Mouse (Mus musculus): Measurements from ENCODE around the gene Gpr137c.

Gene Gpr137c

DNA sequence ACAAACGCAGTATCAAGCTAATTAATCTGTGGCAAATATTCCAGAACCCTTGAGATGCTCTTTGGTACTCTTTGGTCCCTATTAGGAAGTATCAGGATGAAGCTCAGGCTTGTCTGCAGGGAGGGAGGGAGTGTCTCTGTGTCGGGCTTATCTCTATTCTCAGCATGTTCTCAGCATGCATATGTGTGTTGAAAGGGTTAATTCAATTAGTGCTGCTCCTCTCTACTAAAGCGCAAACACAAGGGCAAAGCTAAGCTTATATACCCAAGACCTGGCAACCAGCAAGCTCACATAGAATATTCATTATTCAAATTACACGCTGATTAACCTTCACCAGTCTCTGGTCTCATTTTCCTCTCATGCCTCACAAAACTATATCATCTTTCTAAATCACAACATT lies 84.4 kb downstream of the Gpr137c start:
- DNase-seq = no peak

DNA sequence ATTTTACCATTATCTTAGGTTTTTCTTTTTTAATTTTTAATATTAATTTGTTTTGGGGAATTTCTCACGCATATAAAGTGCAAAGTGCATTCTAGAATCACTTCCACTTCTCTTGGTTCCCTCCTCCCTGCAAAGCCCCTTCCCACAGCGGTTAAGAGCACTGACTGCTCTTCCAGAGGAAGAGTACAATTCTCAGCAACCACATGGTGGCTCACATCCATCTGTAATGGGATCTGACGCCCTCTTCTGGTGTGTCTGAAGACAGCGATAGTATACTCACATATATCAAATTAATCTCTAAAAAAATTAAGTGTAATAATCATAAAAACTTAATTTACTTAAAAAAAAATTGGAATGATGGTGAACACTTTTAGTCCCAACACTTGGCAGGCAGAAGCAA lies 84.9 kb downstream of the Gpr137c start:
- no peak for DNase-seq

DNA sequence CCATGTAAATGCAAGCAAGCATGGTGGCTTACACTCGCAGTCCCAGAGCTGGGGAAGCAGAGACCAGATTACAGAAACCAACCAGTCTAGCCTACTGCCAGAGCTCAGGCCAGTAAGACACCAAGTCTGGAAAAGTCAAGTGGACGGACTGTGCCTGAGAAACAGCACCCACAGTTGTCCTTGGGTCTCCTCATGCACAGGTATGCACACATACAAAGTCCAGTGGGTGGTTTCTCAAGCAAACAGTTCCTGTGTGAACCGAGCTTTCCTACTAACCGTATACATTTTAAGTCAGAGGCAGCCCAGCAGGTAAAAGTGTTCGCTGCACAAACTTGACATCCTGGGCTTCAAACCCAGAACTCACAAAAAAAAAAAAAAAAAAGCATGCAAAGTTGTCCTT lies 86.3 kb downstream of the Gpr137c start:
- DNase-seq = no peak

DNA sequence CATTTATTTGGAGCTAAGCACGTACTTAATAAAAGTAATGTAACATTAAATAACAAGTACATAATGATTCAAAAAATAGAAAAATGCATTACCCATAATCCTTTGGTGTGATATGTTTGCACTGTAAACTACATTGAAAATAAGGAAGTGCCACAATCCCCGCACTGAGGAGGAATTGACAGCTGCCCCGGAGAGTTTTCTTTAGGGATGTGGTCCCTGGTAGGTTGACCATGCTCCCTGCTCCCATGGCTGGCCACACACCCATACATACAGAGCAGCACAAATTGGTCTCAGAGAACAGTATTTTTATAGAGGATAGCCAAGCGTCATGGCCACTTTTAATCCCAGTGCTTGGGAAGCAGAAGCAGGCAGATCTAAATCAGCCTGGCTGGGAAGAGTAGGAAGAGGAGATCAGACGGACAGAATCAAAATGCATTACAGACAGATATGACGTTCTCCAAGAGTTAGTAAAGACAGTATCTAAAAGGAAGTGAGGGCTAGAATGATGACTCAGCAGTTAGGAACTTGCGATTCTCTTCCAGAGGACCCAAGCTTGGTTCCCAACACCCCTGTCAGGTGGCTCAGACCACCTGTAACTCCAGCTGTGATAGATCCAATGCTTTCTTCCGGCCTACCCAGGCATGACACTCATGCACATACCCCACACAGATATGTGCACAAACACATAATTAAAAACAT lies 88.3 kb downstream of the Gpr137c start:
- no peak for DNase-seq

DNA sequence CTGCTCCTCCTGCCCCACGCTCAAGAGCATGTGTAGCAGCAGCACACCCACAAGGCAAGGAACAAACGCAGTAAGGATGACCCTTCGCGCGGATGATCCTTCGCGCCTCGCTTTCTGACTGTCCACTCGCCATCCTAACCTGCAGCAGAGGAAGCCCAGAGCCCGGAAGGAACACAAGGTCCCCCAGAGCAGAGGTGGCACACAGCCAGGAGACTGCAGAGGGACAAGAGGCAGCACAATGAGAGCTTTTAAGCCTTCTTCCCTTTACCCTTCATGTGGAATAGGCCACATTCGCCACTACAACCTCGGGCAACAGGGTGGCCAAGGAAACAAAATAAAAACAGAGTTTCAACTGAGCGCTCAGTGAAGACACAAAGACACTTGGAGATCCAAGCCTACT lies 90.1 kb downstream of the Gpr137c start:
- peak; percentile 50 for DNase-seq

DNA sequence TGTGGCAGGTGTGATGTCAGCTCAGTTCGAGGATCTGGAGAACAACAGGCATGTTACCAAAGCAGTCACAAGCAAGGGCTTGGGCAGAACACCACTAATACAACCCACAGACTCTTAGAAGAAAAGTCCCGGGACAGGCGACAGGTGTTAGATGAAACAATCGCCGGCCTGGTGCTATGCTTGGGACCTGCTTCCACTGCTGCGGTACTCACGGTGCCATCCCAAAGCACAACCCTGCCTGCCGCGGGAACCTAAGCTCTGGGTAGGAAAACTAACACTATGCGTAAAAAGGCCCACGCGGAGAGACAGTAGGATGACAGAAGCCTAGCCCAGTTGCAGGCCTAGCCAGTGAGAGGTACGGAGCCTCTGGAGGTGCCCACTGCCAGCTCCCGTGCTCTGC lies 90.6 kb downstream of the Gpr137c start:
- no peak for DNase-seq

DNA sequence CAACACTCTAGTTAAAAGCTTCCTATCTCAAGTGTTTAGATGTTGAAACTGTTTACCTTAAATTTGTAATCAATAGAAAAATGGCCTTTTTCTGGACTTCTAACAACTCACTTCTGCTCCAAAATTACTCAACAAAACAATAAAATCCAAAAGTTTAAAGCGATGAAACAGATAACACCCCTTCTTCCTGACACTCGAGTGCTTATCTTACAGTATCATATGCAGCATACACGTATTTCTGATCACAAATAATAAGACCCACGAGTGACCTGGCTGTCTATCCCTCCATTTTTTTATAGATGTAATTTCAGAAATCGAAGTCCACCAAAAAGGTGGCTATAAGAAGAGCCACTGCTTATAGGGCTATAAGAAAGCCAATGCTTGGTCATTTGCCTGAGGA lies 97.4 kb downstream of the Gpr137c start:
- DNase-seq = no peak

DNA sequence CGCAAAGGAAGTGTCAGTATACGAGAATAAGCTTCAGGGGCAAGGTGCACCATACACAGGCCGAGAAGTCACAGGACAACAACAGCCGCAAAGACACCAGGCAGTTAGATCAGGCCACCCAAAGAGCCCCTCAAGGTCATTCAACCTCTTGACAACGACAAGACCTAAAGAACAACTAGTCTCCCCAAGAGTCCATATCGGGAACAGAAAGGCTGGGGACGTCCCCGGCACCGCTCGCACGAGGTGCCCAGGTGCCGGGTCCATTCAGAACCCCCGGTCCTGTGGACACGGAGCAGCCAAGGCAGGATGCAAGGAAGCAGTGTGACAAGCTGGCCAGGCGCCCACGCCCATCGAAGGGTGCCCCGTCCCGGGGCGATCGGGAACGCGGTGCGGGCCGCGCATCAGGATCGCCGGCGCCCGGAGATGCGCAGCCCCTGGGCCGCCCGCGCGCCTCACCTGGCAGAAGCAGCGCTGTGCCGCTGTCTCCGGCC lies 98.4 kb downstream of the Gpr137c start:
- no peak for DNase-seq

DNA sequence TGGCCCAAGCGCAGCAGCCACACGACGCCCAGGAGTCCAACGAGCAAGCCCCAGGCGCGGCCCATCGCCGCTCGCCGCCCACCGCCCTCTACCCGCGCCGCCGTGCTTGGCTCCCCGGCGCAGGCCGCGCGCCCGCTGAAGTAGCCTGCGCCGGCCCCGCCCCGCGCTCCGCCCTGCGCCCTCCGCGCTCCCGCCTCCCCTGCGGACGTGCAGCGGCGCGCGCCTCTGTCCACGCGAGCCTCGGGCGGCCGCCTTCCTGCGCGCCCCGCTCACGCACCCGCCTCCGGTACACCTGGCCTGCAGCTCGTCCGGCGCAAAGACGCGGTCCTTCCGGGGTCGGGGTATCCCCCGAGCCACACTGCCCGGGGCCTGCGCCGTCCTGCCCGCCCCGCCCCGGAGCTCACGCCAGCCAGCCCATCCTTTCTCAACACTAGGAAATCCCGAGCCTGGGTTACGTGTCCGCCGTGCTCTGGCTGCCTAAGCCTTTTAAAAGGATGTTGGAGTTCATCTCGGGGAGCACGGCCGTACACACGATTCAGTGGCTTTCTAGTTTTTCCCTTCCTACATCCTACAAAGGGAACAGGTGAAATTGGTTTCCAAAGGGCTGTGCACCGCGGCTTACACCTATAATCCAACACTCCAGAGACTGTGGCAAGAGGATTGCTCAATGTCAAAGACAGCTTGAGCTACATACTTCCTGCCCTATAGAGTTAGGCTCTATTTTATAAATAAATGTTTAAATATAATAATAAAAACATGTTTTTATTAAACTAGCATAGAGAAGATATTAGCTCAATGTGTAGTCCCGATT lies 99.1 kb downstream of the Gpr137c start, which contains the start of gene Ero1l:
Gene Ero1l, minus strand, starts transcription at position 346 of the 811 bp plus-strand sequence.
- peak; percentile 87 for DNase-seq

DNA sequence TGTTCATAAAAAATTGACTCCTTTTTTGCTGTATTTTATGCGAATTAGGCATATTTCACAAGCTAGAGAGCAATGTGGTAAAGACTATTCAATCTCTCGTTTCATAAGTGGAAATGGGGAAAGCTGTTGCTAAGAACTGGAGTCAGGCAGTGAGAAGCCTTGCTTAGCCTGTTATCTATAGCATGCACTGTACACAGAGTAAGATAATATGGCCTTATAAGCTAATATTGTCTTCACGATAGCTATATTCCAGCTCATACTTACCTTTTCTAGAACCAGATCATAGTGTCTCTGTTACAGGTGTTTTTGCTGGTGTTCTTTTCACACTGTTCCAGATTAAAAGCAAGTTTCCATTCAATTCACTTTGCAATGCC lies 99.7 kb downstream of the Gpr137c start:
- no peak for DNase-seq

DNA sequence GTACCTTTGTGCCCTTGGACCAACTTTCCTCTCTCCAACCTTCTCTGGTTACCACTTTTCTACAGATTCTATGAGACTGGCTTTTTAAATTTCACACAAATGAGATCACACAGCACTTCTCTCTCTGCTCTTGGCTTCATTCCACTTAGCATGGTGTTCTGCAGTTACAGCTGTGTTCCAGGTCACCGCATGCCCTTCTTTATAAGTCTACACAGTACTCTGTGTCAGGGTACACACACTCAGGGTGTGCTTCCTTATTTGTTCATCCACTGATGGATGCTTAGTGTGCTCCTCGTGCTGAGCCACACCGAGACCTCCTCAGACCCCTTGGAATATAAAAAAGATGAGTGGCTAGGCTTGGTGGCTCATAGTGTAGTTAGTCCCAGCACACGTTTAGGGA lies 100.6 kb downstream of the Gpr137c start:
- no peak for DNase-seq

DNA sequence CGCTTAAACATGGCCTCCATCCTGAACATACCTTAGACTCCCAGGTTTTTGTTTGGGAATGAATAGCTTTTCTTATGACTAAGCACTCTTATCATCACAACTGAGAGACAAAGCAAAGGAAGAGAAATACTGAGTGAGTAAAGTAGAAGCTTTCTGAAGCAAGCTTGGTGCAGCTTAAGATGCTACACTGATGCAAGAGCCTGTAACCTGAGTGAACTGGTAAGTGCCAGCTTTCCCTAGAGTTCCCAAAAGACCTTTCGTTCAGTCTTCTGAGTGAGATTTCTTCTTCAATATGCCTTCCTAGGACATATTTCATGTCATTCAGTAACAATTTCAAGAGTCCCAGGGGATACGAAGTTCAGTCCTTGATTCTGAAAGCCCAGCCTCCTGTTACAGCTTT lies 101.5 kb downstream of the Gpr137c start:
- no peak for DNase-seq

DNA sequence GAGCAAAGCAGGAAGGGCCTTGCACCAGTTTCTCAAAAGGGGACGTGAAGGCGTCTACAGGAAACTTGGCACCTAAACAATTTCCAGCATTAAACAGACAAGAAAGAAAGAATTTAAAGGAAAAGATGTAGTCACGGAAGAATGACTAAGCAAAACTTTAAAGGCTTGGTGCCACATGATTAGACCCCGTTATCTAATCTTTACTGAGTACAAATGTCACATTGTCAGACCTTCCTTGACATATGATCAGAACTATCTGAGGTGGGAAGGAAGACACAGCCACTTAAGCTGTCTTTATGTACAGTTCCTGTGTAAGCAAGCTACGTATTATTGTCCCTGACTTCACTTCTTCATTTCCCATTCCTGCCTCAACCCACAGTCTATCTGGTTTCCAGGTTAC lies 102.1 kb downstream of the Gpr137c start:
- DNase-seq = no peak

DNA sequence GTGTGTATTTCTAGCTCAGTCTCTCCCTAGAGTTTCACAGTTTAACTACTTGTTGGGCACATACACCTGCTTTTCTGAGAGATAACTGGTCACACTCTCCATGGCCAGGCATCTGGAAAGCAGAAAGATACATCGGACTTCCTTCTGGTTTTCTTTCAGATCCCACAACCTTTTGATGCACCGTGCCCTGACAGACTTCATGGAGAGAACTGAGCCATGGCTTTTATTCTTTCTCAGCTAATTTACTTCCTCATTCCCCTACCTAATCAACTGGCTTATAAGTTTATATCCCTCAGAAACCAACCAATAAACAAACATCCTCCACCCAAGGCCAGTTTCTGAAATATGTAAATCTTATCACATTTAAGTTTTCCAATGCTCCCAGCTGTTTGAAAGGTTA lies 102.9 kb downstream of the Gpr137c start:
- DNase-seq = no peak

DNA sequence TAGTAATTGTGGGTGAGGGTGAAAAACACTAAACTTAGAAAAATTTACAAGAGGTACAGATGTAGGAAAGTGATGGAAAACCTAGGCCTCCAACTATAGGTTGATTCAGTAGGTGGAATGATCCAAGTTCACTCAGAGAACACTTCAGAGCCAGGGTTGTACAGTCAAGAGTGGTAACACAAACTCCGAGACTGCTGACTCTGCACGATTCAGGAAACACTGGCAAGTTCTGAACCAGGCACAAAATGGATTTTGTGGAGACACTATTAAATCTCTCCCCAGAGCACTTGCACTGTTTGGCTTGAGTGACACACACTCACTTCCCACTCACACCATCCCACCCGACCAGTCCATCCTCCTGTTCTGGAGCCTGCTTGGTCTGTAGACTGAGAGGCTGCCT lies 103.8 kb downstream of the Gpr137c start:
- DNase-seq = no peak

DNA sequence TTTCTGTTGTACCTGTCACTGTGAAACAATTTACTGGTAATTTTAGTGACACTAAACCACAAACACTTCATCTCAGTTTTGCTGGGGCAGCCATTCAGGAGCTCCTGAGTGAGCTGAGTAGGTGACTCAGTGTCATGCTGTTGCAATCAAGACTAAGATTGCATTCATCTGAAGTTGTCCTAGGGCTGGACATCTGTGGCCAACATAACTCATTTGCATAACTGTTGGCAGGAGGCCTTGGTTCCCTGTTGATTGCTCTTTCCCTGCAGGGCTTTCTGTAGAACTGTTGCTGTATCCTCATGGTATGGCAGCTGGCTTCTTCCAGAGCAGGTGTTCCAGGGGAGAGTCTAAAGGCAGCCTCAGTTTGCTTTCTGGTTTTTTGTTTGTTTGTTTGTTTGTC lies 106.0 kb downstream of the Gpr137c start:
- no peak for DNase-seq

DNA sequence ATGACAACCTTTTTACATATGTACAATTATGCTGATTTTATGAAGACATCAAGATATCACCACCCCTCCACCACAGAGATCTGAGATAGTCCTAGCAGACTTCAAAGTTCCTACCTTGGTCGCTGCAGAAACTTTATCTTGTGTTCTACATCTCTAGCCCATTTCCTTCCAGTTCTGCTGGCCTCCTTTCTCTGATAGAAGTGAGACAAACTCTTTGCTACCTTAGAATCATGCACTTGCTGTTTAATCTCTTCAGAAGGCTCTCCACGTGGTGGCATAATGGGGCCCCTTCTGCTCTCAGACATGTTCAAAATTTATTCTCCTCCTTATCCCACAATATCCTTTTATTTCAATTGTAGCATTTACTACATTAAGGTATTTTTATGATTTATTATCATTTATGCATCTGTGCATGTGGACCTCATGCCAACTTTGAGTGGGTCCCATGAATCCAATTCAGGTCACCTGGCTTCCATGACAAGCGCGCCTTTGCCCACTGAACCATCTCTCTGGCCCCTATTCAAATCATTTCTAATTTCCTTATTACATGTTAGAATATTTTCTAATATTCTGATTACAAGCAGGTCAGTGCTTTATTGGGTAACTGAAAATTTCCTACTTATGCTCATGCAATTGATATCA lies 108.7 kb downstream of the Gpr137c start:
- no peak for DNase-seq

DNA sequence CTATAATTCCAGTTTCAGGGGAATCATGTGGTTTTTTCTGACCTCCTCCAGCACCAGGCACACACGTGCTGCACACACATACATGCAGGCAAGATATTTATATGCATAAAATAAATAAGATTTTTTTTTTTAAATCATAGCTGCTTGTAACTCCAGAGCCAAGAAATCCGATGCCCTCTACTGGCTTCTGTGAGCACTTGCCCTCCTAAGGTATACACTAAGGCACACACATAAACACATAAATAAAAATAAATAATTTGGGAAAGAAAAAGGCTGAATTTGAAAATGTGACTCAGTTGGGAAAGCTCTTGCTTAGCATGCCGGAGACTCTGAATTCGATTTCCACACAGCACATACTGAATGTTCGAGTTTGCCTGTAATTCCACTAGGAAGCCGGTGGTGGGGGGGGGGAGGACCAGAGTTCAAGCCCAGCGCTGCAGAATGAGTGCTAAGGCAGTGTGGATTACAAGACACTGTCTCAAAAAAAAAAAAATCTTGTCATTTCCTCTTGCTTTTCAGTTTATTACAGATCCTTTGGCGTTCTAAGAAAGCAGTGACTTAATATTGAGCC lies 109.6 kb downstream of the Gpr137c start:
- no peak for DNase-seq

DNA sequence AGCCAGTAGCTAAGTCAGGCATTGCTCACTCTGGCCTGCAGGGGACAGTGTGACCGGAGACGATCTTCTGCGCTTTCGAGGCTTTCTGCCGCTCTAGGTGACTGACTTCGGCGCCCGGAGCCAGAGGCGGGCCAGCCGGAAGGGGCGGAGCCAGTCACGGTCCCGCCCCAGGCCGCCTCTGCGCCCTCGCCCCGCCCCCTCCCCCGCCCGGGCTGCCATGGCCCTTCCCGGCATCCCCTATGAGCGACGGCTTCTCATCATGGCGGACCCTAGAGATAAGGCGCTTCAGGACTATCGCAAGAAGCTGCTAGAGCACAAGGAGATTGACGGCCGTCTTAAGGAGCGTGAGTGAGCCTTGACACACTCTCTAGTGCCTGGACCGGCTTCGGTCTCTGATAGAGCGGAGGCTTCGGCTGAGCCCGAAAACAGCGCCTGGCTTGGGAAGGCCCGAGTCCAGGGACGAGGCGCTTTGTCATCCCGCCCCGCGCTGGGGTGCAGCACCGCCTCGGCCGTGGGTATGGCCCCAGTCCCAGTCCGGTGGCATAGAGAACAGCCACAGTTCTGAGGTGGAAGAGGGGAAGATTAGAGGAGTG lies 110.2 kb downstream of the Gpr137c start, which contains the start of gene Psmc6:
Gene Psmc6, plus strand, starts transcription at position 200 of the 593 bp plus-strand sequence.
- peak; percentile 94 for DNase-seq

Data from cerebellum, adult 9-11 months (tissue).